Mouse (Mus musculus): ENCODE results near the gene Iqcg.
"Not testable (repeated sequence)": the region's sequence is repeated elsewhere in the genome, so short reads cannot be mapped to it uniquely, and the experiment has no call there.

The Iqcg gene

GRCm38 (mm10) chr16:33056095-33056785 is at the start of gene Iqcg, which contains the start of gene Rpl35a:
Iqcg (minus strand) TSS chr16:33056218.
Rpl35a (plus strand) TSS chr16:33056453.
- DNase-seq (ENCODE audit: low spot score in 2 of 2) = peak; percentile 88 to 92

- no peak for DNase-seq (ENCODE audit: low spot score in 2 of 2)
Observed at GRCm38 (mm10) chr16:33085666-33086065, 29.6 kb upstream of the Iqcg start.

GRCm38 (mm10) chr16:33083996-33084395 is 28.0 kb upstream of the Iqcg start:
- DNase-seq (ENCODE audit: low spot score in 2 of 2) = no peak

DNA sequence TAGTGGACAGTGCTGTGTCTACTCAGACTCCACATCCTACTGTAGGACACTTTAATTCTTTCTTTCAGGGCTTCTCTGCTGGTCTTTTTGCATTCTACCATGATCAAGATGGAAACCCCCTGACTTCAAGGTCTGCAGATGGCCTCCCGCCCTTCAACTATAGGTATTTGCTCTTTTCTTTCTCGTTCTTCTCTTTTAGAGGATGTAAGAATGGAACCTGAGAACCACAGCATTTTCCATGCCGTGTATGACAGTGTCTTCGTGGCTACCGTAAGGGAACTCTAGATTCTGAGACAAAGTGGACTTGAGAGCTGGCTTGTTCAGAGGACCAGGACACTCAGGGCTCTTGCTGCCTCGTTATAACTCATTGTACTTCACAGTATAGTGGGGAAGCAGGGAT is 26.9 kb upstream of the Iqcg start:
- DNase-seq (ENCODE audit: low spot score in 2 of 2) = no peak

- DNase-seq (ENCODE audit: low spot score in 2 of 2) = no peak
Observed at GRCm38 (mm10) chr16:33080063-33080462, 24.0 kb upstream of the Iqcg start.

DNA sequence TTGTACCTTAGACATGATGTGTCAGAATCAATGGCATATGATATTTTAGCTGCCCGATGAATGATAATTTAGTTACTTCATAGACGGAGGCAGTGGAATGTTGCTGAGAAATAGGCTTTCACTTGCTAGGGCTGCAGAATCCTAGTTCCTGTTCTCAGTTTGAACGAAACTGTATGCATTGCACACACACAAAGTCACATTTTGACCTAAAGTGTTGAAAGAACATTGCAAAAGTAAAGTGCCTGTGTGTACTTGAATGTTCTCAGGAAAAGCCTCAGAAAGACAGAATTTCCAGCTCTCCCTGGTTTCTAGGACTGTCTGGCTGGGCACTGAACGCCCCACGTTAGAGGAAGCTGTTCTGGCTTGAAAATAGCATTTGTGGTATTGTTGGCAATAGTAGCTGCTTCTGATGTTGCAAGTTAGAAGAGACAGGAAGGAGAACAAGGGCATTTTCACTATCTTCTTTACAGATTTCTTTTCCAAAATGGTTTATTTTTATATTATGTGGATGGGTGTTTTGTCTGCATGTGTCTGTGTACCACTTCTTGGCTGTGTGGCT is 21.1 kb upstream of the Iqcg start:
- no peak for DNase-seq (ENCODE audit: low spot score in 2 of 2)

GRCm38 (mm10) chr16:33076078-33076477 is 20.1 kb upstream of the Iqcg start:
- DNase-seq (ENCODE audit: low spot score in 2 of 2) = no peak

DNA sequence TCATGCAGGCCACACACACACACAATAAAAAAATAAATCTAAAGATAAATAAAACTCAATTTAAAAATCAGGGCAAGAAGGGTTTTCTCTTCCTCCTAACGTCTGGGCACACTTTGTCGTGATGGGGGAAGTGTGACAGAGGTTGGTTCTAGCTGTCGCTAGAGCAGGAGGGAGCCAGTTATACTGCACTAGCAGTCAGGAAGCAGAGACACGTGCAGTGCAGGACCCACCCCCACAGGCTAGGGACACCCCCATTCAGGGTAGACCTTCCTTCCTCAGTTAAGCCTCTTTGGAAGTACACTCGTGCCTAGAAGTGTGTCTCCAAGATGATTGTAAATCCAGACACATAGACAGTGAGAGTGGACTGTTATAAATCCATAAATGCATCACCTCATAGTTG is 18.9 kb upstream of the Iqcg start:
- DNase-seq (ENCODE audit: low spot score in 2 of 2) = no peak

- peak in 1 of 2 experiments; percentile 50 for DNase-seq (ENCODE audit: low spot score in 2 of 2)
Observed at GRCm38 (mm10) chr16:33072871-33073557, 17.0 kb upstream of the Iqcg start.

DNA sequence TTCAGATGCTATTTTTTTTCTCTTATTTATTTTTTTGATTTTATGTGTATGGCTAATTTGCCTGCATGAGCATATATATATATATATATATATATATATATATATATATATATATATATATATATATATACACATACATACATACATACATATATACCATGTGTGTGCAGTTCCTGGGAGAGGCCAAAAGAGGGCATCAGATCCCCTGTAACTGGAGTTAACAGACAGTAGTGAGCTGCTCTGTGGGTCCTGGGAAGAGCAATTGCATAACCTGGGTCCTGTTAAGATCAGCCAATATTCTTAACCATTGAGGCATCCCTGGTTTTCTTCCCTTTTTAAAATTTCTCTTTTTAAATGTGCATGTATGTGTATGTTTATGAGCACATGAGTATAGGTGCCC is 14.9 kb upstream of the Iqcg start:
- DNase-seq (ENCODE audit: low spot score in 2 of 2) = no peak

- DNase-seq (ENCODE audit: low spot score in 2 of 2) = no peak
Observed at GRCm38 (mm10) chr16:33064636-33065035, 8.6 kb upstream of the Iqcg start.

DNA sequence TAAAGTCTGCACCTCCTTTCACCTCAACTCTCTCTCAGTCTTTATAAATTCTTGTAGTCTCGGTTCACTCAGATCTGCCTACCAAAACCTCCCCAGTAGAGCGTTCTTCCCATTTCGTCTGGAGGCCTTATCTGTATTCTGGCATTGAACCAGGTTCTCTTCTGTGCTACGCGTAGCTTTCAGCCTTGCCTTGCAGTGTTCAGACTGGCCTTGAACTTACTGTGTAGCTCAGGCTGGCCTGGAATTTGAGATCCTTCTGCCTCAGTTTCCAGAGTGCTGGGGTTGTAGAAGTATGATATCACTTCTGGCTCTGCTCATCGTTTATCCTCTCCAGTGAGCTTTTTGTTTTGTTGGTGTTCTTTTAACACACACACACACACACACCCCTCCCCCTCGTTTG is 7.2 kb upstream of the Iqcg start:
- DNase-seq (ENCODE audit: low spot score in 2 of 2) = no peak

GRCm38 (mm10) chr16:33062682-33063131 is 6.7 kb upstream of the Iqcg start:
- peak in 1 of 2 experiments; percentile 24 for DNase-seq (ENCODE audit: low spot score in 2 of 2)

DNA sequence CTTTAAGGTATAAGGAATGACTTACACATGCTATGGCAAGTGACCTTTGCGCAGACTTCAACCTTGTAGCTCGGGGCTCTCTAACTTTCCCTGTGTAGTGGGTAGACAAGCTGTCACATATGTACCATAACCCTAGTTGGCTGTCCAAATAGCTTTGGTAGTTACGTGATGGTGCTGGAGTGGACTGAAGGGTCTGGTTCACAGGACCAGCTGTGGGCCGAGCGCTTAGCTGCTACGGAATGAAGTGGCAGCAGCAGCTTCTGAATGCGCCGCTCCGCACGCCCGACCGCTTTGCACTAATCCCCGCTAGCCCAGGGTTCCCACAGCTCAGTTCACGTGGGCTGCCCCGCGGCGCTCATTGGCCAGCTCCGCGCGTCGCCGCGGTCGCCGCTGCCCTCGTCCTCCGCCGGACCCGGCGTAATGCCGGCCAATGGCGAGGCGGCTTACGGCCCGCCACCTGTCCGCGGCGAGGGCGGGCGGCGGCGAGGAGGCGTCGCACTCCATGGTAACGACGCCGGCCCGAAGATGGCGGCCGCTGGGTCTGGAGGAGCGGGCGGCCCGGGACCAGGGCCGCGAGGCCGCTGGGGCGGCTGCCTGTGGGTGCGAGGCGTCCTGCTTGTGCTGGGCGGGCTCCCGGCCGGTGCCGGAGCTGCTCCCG is 6.1 kb upstream of the Iqcg start, which contains the start of gene Lmln:
Lmln (plus strand) TSS at position 498 of the 658 bp plus-strand sequence.
- peak; percentile 78 to 79 for DNase-seq (ENCODE audit: low spot score in 2 of 2)

GRCm38 (mm10) chr16:33061400-33061799 is 5.4 kb upstream of the Iqcg start:
- DNase-seq (ENCODE audit: low spot score in 2 of 2) = no peak

DNA sequence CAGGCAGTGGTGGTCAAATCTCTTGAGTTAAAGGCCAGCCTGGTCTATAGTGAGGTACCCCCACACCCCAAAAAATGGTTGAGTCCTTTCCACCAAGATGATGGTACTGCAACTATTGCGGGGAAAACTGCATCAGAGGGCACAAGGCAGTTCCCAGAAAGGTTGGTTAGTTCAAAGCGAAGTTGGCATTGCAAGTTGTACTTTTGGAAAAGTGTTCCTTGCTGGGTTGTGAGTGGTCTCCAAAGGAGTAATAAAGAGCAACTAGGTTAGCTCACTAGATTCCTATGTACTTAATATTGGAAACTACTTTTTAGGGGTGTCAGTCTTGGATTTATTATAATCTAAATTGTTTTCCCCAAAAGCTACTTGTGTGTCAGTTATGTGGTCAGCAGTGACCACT is 4.9 kb upstream of the Iqcg start:
- no peak for DNase-seq (ENCODE audit: low spot score in 2 of 2)

DNA sequence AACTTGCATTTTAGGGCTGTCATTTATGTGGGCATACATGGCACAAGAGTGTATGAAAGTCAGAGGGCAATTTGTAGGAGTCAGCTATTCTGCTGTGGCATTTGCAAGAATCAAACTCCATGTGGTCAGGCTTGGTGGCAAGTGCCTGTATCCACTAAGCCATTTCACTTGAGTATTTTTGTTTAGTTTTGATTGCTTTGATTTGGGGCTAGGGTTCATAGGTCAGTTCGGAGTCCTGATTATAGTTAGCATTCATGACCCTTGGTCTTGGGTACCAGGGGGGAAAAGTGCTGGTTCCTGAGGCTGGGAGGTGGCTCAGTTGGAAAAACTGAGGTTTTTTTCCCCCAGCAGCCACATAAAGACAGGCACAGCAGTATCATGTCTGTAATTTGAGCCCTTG is 3.5 kb upstream of the Iqcg start:
- DNase-seq (ENCODE audit: low spot score in 2 of 2) = no peak

DNA sequence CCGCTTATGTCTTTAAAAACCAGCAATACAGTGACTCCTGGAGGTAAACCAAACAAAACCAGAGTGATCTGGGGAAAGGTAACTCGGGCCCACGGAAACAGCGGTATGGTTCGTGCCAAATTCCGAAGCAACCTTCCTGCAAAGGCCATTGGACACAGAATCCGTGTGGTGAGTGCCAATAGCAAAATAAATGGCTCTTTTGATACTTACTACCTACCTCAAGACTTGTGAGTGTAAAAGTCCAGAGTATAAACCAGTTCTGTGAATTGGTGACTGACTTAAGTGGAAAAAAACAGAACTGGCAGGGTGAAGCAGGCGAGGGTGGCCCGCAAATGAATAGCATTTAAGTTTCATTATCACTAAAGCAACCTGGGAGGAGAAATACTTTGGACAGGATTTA is 2.6 kb upstream of the Iqcg start:
- DNase-seq (ENCODE audit: low spot score in 2 of 2) = not testable (repeated sequence)

DNA sequence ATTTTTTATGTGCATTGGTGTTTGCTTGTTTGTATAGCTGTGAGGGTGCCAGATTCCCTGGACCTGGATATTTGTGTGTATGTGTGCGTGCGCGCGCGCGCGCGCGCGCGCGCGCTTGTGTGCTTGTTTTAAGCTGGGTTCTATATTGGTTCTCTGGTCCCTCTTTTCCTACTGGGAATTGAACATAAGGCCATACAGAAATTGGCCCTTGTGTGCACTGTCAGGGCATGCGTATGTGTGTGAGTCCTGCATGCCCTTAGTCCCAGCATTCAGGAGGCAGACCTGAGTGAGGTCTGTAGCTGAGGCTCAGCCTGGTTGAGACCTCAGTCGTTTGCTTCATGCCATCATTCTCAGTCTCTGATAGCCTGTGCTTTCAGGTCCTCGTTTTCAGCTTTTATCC is 2.0 kb upstream of the Iqcg start:
- DNase-seq (ENCODE audit: low spot score in 2 of 2) = no peak

- no peak for DNase-seq (ENCODE audit: low spot score in 2 of 2)
Observed at GRCm38 (mm10) chr16:33056786-33057185, 768 bp upstream of the Iqcg start.

DNA sequence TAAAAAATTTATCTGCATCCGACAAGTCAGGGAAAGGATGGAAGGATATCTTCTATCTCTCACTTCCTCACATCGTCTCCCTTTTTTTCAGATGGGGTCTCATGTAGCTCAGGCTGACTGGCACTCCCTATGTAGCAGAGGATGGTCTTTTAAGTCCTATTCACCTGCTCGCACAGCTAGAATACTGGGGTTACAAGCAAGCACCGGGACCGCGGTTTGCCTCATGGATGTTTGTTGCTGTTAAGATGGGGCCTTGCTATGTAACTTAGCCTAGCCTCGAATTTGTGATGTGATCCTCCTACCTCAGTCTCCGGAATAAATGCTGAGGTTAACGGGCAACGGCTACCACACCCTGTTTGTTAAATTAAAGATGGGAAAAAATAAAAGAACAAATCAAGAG is 363 bp downstream of the Iqcg start:
- DNase-seq (ENCODE audit: low spot score in 2 of 2) = no peak

DNA sequence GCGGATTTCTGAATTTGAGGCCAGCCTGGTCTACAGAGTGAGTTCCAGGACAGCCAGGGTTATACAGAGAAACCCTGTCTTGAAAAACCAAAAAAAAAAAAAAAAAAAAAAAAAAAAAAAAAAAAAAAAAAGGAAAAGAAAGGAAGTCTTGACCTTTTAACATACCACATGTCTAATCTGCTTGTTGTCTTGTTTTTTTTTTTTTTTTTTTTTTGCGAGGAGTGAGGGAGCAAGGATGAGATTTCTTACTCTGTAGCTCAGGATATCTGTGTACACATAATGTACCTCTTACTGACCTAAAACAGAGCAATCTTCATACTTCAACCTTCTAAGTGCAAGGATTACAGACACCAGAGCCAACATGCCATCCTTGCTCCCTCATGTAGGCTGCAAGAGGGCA is 1.1 kb downstream of the Iqcg start:
- DNase-seq (ENCODE audit: low spot score in 2 of 2) = not testable (repeated sequence)
